Mouse (Mus musculus) layer of hippocampus, postnatal 14 days (tissue): ENCODE results near the gene Bcl6. TPM values are rescaled to one million over a fixed set of nuclear protein-coding genes. Genes with fewer than 3 reads are reported as not detected.

Experiments
- DNase-seq, 2 experiments: peaks; one replicate each; pipeline ENCODE4 v3.0.0; 2021 to 2022; ENCODE audit warnings: low spot score in 2 of 2, mixed read lengths in 1 of 2
- total RNA-seq, 2 experiments: library from RNA; stranded (reverse); gene quantifications; 2 replicates each; pipeline ENCODE4 v1.2.3; 2021

The Bcl6 gene
- total RNA-seq, 2 experiments from 2014 or later, result 38.0 to 40.8 TPM

GRCm38 (mm10) chr16:23991846-23992580 is 3.4 kb upstream of the Bcl6 start:
- no peak for DNase-seq

GRCm38 (mm10) chr16:23991170-23991569 is 2.5 kb upstream of the Bcl6 start:
- DNase-seq, result peak; percentile 92 to 93

- DNase-seq, result peak in 1 of 2 experiments; percentile 15
These were observed 1.7 kb upstream of the Bcl6 start for GRCm38 (mm10) chr16:23990161-23990970.

GRCm38 (mm10) chr16:23989209-23990160 is 833 bp upstream of the Bcl6 start:
- peak; percentile 45 to 72 for DNase-seq

- no peak for DNase-seq
These were observed 541 bp downstream of the Bcl6 start for GRCm38 (mm10) chr16:23988157-23988465.

GRCm38 (mm10) chr16:23987341-23988156 is 1.1 kb downstream of the Bcl6 start:
- DNase-seq, result no peak

GRCm38 (mm10) chr16:23986871-23987270 is 1.8 kb downstream of the Bcl6 start:
- no peak for DNase-seq

- no peak for DNase-seq
These were observed 2.5 kb downstream of the Bcl6 start for GRCm38 (mm10) chr16:23986176-23986575.

- DNase-seq, result no peak
These were observed 3.2 kb downstream of the Bcl6 start for GRCm38 (mm10) chr16:23985467-23985861.

- DNase-seq, result peak in 1 of 2 experiments; percentile 51
These were observed 3.7 kb downstream of the Bcl6 start for GRCm38 (mm10) chr16:23984760-23985466.

GRCm38 (mm10) chr16:23984183-23984582 is 4.5 kb downstream of the Bcl6 start:
- DNase-seq, result peak; percentile 88 to 93

GRCm38 (mm10) chr16:23982891-23983588 is 5.6 kb downstream of the Bcl6 start:
- DNase-seq, result peak; percentile 80 to 88

GRCm38 (mm10) chr16:23981925-23982851 is 6.5 kb downstream of the Bcl6 start:
- DNase-seq, result peak; percentile 82 to 90

GRCm38 (mm10) chr16:23980991-23981720 is 7.5 kb downstream of the Bcl6 start:
- no peak for DNase-seq

- no peak for DNase-seq
These were observed 8.3 kb downstream of the Bcl6 start for GRCm38 (mm10) chr16:23980201-23980870.

GRCm38 (mm10) chr16:23979446-23979845 is 9.2 kb downstream of the Bcl6 start:
- DNase-seq, result no peak

- DNase-seq, result no peak
These were observed 10.2 kb downstream of the Bcl6 start for GRCm38 (mm10) chr16:23978495-23978894.
